Mouse (Mus musculus): Measurements from ENCODE around the gene D430019H16Rik. TPM values are rescaled to one million over a fixed set of nuclear protein-coding genes. Genes with fewer than 3 reads are reported as not detected.
A peak's percentile ranks its signal among the peaks of the same experiment; 100 is the strongest.

D430019H16Rik gene
- total and polyA plus RNA-seq, 3 experiments: not detected

DNA sequence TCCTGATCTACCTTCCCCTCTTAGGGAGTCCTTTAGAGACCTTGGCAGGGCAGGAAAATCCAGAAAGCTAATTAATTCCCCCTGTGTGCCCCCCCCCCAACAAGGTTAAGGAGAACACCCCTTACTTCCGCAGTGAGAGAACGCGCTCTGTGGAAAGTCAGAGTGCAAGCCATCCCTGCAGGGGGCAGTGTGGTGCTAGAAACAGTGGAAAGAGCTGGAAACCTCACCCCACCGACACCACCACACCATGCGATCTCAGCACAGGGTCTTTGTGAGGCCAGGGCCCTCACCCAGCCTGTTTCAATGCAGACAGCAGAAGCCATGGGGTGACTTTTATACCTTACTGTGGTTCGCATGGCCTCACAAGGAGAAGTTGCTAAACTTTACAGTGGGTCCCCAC, 44.2 kb downstream of the D430019H16Rik start:
- no peaks in the 10 kb centered on the region for H3K4me1 ChIP-seq (ENCODE audit: control insufficient read depth in 1 of 2, insufficient read depth in 2 of 2, low read length in 2 of 2)
- H3K4me3 ChIP-seq (ENCODE audit: control insufficient read depth in 1 of 2, insufficient read depth in 1 of 2, low read depth in 2 of 2, low read length in 2 of 2): no peak overlapping the region
- H3K36me3 ChIP-seq (ENCODE audit: control insufficient read depth in 1 of 2, insufficient read depth in 2 of 2, low read length in 2 of 2): no peaks in the 10 kb centered on the region
- no peak for DNase-seq (ENCODE audit: low read depth, low spot score)
- H3K79me2 ChIP-seq (ENCODE audit: control insufficient read depth, insufficient read depth, low read length, poor library complexity): no peaks in the 10 kb centered on the region
- no peak for TF ChIP-seq ZNF384 (IDR thresholded peaks at IDR 0.05; ENCODE audit: low read depth, low read length)
- no peak for TF ChIP-seq ZMIZ1 (IDR thresholded peaks at IDR 0.05; ENCODE audit: low read depth, low read length)
- 0 out of 6 replicates have a peak, but pooled peaks of 2 of the 3 experiments have one; percentile 11 to 12 for TF ChIP-seq CTCF (IDR thresholded peaks at IDR 0.05 in 2 of 3, conservative IDR thresholded peaks at IDR 0.05 in 1 of 3; ENCODE audit: control insufficient read depth in 1 of 3, insufficient read depth in 1 of 3, low read depth in 2 of 3, low read length in 3 of 3, poor library complexity in 1 of 3, severe bottlenecking in 1 of 3)
- peak; percentile 4; the same call in 1 of the 2 replicates for TF ChIP-seq RAD21 (IDR thresholded peaks at IDR 0.05; ENCODE audit: low read depth, low read length)
- TF ChIP-seq NELFE (IDR thresholded peaks at IDR 0.05; ENCODE audit: low read depth, low read length): no peak
- TF ChIP-seq MYC (IDR thresholded peaks at IDR 0.05; ENCODE audit: low read depth, low read length): no peak
- TF ChIP-seq ELF1 (IDR thresholded peaks at IDR 0.05; ENCODE audit: low read depth, low read length): no peak
- no peak for TF ChIP-seq SIN3A (IDR thresholded peaks at IDR 0.05; ENCODE audit: low read length)
- no peak for TF ChIP-seq TCF12 (IDR thresholded peaks at IDR 0.05; ENCODE audit: low read depth, low read length)
- TF ChIP-seq UBTF (IDR thresholded peaks at IDR 0.05; ENCODE audit: borderline replicate concordance, insufficient read depth, low read depth, low read length): no peak
- TF ChIP-seq KAT2A (conservative IDR thresholded peaks at IDR 0.05; ENCODE audit: low read depth, low read length): no peak
- TF ChIP-seq POLR2AphosphoS5 (IDR thresholded peaks at IDR 0.05; ENCODE audit: borderline replicate concordance, low read depth, low read length): no peak
- TF ChIP-seq MXI1 (IDR thresholded peaks at IDR 0.05; ENCODE audit: low read depth, low read length): no peak
- H3K27ac ChIP-seq (ENCODE audit: control insufficient read depth, low read depth, low read length): no peak overlapping the region
- H3K9ac ChIP-seq (ENCODE audit: control insufficient read depth, low read depth, low read length, poor library complexity, severe bottlenecking): no peak overlapping the region
- H3K27me3 ChIP-seq (ENCODE audit: control insufficient read depth in 1 of 2, insufficient read depth in 2 of 2, low read length in 2 of 2): no peaks in the 10 kb centered on the region
- H3K9me3 ChIP-seq (replicated peaks; ENCODE audit: insufficient read depth, low read length): no peaks in the 10 kb centered on the region

- no peak overlapping the region for H3K9ac ChIP-seq (ENCODE audit: control insufficient read depth, low read depth, low read length, poor library complexity, severe bottlenecking)
- H3K4me1 ChIP-seq (ENCODE audit: control insufficient read depth in 1 of 2, insufficient read depth in 2 of 2, low read length in 2 of 2): no peaks in the 10 kb centered on the region
- H3K27ac ChIP-seq (ENCODE audit: control insufficient read depth, low read depth, low read length): no peak overlapping the region
- DNase-seq (ENCODE audit: low read depth, low spot score): no peak
- H3K36me3 ChIP-seq (ENCODE audit: control insufficient read depth in 1 of 2, insufficient read depth in 2 of 2, low read length in 2 of 2): no peaks in the 10 kb centered on the region
- TF ChIP-seq RCOR1 (IDR thresholded peaks at IDR 0.05; ENCODE audit: low read depth, low read length) (no peak), TCF12 (IDR thresholded peaks at IDR 0.05; ENCODE audit: low read depth, low read length) (no peak), ETS1 (IDR thresholded peaks at IDR 0.05; ENCODE audit: low read depth, low read length) (no peak), ELF1 (IDR thresholded peaks at IDR 0.05; ENCODE audit: low read depth, low read length) (no peak), JUND (IDR thresholded peaks at IDR 0.05; ENCODE audit: low read depth, low read length) (no peak), MAX (IDR thresholded peaks at IDR 0.05; ENCODE audit: low read length) (no peak), E2F4 (IDR thresholded peaks at IDR 0.05; ENCODE audit: borderline replicate concordance, low read depth, low read length) (no peak), NRF1 (IDR thresholded peaks at IDR 0.05; ENCODE audit: insufficient read depth, low read depth, low read length, poor library complexity, severe bottlenecking) (no peak)
- no peaks in the 10 kb centered on the region for H3K79me2 ChIP-seq (ENCODE audit: control insufficient read depth, insufficient read depth, low read length, poor library complexity)
- H3K9me3 ChIP-seq (replicated peaks; ENCODE audit: insufficient read depth, low read length): no peaks in the 10 kb centered on the region
- no peak overlapping the region for H3K4me3 ChIP-seq (ENCODE audit: control insufficient read depth in 1 of 2, insufficient read depth in 1 of 2, low read depth in 2 of 2, low read length in 2 of 2)
- H3K27me3 ChIP-seq (ENCODE audit: control insufficient read depth in 1 of 2, insufficient read depth in 2 of 2, low read length in 2 of 2): no peaks in the 10 kb centered on the region
Measured at GRCm38 (mm10) chr12:105498423-105498822, 44.8 kb downstream of the D430019H16Rik start.

All from MEL (cell line).